Mouse (Mus musculus) liver, adult 2 months (tissue): ENCODE results near the gene Cxcr1.

Experiments
- CTCF ChIP-seq: fragments of 200-500 bp; IDR thresholded peaks from 2 replicates; pipeline ENCODE4 v1.5.1; 2011; ENCODE audit warnings: low read depth, low read length, control low read depth
- POLR2A ChIP-seq: fragments of 200-500 bp; IDR thresholded peaks from 2 replicates; pipeline ENCODE4 v1.6.1; 2011; ENCODE audit warnings: low read length, control low read depth; ENCODE audit not compliant: insufficient read depth; ENCODE audit errors: extremely low read depth

- TF ChIP-seq CTCF (no peak), POLR2A (no peak)
Observed at GRCm38 (mm10) chr1:74219922-74220321, 25.5 kb upstream of the Cxcr1 start.
